Mouse (Mus musculus) erythroblast, embryonic 14.5 days (primary cell): ENCODE results near the gene Drd4.

Experiments used
- GATA1 ChIP-seq: IDR thresholded peaks from 2 replicates; pipeline ENCODE4 v1.6.1; 2012; ENCODE audit warnings: low read length, inconsistent platforms, mixed read lengths
- TAL1 ChIP-seq: IDR thresholded peaks from 3 replicates; pipeline ENCODE4 v1.6.1; 2012; ENCODE audit warnings: low read length, inconsistent platforms, mixed read lengths

GRCm38 (mm10) chr7:141315076-141315475 lies 23.3 kb downstream of the Drd4 start:
- TF ChIP-seq TAL1 (no peak), GATA1 (no peak)
